Mouse (Mus musculus): ENCODE measurements around the gene Dctn5. TPM values are rescaled to one million over a fixed set of nuclear protein-coding genes. Genes with fewer than 3 reads are reported as not detected.

The Dctn5 gene
- polyA plus RNA-seq, 1 experiment from 2014 or later: 33.1 TPM

DNA sequence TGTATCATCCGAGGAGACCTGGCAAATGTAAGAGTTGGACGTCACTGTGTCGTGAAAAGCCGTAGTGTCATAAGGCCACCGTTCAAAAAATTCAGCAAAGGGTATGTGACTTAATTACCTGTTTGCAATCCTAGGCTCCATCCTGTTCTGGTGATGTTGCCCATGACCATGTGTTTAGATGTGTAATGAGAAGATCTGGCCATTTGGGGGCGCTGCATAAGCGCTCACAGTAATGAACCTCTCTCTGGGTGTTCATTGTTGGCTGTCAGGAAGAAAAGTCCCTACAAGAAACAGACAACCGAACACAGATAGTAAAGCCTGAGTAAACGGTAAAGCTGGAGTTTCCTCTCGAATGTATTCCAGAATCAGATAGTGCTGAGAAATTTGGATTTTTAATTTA lies 2.2 kb downstream of the Dctn5 start:
- no peak overlapping the region for H3K4me2 ChIP-seq (ENCODE audit: low read depth, low read length)
- H3K9me3 ChIP-seq (ENCODE audit: low read length): no peaks in the 10 kb centered on the region
- H3K4me3 ChIP-seq (ENCODE audit: low read depth, low read length): no peak overlapping the region
- H3K27me3 ChIP-seq (ENCODE audit: insufficient read depth, low read length): no peaks in the 10 kb centered on the region
- peaks cover 41% of the 10 kb centered on the region for H3K36me3 ChIP-seq (replicated peaks; ENCODE audit: insufficient read depth, low read length)
- no peak overlapping the region for H3K27ac ChIP-seq (ENCODE audit: low read depth)
- DNase-seq (peak; percentile 51), ATAC-seq (no peak)
- peaks cover 7% of the 10 kb centered on the region for H3K4me1 ChIP-seq (ENCODE audit: insufficient read depth)
- peak; percentile 64 for TF ChIP-seq CTCF (IDR thresholded peaks at IDR 0.05; ENCODE audit: low read depth)
- no peak for TF ChIP-seq EP300 (IDR thresholded peaks at IDR 0.05; ENCODE audit: low read depth)
- WGBS (ENCODE audit: insufficient replicate concordance): 73% methylated on average over 10 of the region's 10 CpGs
- no peak overlapping the region for H3K9ac ChIP-seq (replicated peaks)

DNA sequence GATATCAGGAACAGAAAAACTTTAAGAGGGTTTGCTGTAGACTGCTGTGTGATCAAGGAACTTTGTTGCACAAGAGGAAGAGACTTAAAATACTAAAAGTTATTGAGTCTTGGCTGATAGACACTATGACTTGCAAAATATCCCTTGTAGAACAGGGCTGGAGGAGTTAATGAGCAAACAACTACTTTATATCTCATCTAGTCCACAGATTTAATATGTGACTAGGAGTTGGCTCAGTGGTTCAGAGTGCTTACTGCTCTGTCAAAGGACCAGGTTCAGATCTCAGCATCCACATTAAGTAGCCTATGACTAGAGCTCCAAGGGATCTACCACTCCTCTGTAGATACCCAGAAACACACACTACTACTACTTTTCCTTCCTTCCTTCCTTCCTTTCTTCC lies 4.2 kb downstream of the Dctn5 start:
- DNase-seq: no peak
- Histone ChIP-seq H3K27ac (ENCODE audit: low read depth) (no peak overlapping the region), H3K4me1 (ENCODE audit: insufficient read depth) (peaks cover 4% of the 10 kb centered on the region), H3K9ac (replicated peaks) (no peak overlapping the region), H3K4me2 (ENCODE audit: low read depth, low read length) (no peak overlapping the region), H3K36me3 (replicated peaks; ENCODE audit: insufficient read depth, low read length) (peaks cover 56% of the 10 kb centered on the region), H3K27me3 (ENCODE audit: insufficient read depth, low read length) (no peaks in the 10 kb centered on the region), H3K9me3 (ENCODE audit: low read length) (no peaks in the 10 kb centered on the region), H3K4me3 (ENCODE audit: low read depth, low read length) (no peak overlapping the region)
- TF ChIP-seq EP300 (IDR thresholded peaks at IDR 0.05; ENCODE audit: low read depth): no peak
- no peak for TF ChIP-seq CTCF (IDR thresholded peaks at IDR 0.05; ENCODE audit: low read depth)
- no peak for ATAC-seq

DNA sequence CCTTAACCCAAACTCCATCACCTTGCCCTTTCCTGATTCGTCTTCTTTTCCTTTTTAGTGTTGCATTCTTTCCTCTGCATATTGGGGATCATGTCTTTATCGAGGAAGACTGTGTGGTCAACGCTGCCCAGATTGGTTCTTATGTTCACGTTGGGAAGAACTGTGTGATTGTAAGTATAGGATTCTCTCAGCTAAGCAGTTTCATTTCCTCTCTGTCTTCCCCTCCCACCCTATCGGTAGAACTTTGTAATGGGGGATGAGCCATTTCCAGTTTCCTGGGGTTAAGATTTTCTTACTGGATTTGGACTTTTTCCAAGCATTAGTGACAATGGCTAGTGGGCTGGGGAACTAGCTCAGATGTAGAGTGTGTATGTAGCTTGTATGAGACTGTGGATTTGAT lies 5.3 kb downstream of the Dctn5 start:
- Histone ChIP-seq H3K36me3 (replicated peaks; ENCODE audit: insufficient read depth, low read length) (peaks cover 64% of the 10 kb centered on the region), H3K9ac (replicated peaks) (no peak overlapping the region), H3K4me3 (ENCODE audit: low read depth, low read length) (no peak overlapping the region), H3K4me1 (ENCODE audit: insufficient read depth) (peaks cover 4% of the 10 kb centered on the region), H3K9me3 (ENCODE audit: low read length) (no peaks in the 10 kb centered on the region), H3K4me2 (ENCODE audit: low read depth, low read length) (no peak overlapping the region), H3K27me3 (ENCODE audit: insufficient read depth, low read length) (no peaks in the 10 kb centered on the region), H3K27ac (ENCODE audit: low read depth) (no peak overlapping the region)
- DNase-seq (no peak), ATAC-seq (no peak)
- WGBS (ENCODE audit: insufficient replicate concordance): 72% methylated on average over 5 of the region's 5 CpGs
- TF ChIP-seq EP300 (IDR thresholded peaks at IDR 0.05; ENCODE audit: low read depth): no peak
- no peak for TF ChIP-seq CTCF (IDR thresholded peaks at IDR 0.05; ENCODE audit: low read depth)

DNA sequence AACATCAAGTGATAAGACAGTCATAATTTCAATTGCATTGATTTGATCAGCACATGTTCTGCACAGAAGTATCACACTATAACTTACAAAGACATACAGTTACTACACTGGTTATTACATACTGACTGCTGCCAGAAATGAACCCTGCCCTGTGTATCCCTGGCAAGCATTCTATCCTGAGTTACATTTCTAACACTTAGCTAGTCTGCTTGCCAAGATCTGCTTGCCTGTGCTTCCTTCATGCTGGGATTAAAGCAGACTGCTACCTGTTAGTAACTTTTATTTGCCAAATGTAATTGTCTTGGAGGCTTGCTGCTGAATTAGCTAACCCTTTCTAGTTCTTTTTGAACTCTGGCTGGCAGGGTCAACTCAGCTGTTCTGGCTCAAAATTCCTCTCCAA lies 8.2 kb downstream of the Dctn5 start:
- no peak overlapping the region for H3K4me2 ChIP-seq (ENCODE audit: low read depth, low read length)
- no peaks in the 10 kb centered on the region for H3K27me3 ChIP-seq (ENCODE audit: insufficient read depth, low read length)
- H3K9me3 ChIP-seq (ENCODE audit: low read length): no peaks in the 10 kb centered on the region
- DNase-seq (no peak), ATAC-seq (no peak)
- H3K4me3 ChIP-seq (ENCODE audit: low read depth, low read length): no peak overlapping the region
- H3K9ac ChIP-seq (replicated peaks): no peak overlapping the region
- H3K27ac ChIP-seq (ENCODE audit: low read depth): no peak overlapping the region
- H3K36me3 ChIP-seq (replicated peaks; ENCODE audit: insufficient read depth, low read length): peaks cover 75% of the 10 kb centered on the region
- TF ChIP-seq CTCF (IDR thresholded peaks at IDR 0.05; ENCODE audit: low read depth) (no peak), EP300 (IDR thresholded peaks at IDR 0.05; ENCODE audit: low read depth) (no peak)
- H3K4me1 ChIP-seq (ENCODE audit: insufficient read depth): no peaks in the 10 kb centered on the region

DNA sequence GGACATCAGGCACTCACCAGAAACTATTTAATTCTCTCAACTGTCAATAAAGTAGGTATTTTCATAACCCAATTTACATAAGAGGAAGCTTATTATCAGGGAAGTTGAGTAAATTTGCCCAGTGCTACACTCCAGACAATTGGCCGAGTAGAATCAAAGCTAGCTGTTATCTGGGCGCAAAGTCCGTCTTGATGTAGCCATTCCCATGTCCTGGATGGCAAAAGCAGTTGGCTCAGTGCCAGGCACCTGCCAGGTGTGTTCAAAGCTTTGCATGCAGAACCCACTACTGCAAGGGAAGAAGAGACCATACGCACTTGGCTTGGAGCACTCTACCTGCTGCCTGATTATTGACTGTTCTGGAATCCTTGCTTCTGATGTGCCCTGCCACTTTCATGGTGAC lies 19.6 kb downstream of the Dctn5 start:
- H3K9me3 ChIP-seq (ENCODE audit: low read length): no peaks in the 10 kb centered on the region
- ATAC-seq: peak; percentile 68; the same call in 1 of the 2 replicates
- no peaks in the 10 kb centered on the region for H3K4me1 ChIP-seq (ENCODE audit: insufficient read depth)
- H3K9ac ChIP-seq (replicated peaks): no peak overlapping the region
- H3K27me3 ChIP-seq (ENCODE audit: insufficient read depth, low read length): no peaks in the 10 kb centered on the region
- peak; percentile 73 for DNase-seq
- no peak overlapping the region for H3K4me3 ChIP-seq (ENCODE audit: low read depth, low read length)
- H3K36me3 ChIP-seq (replicated peaks; ENCODE audit: insufficient read depth, low read length): peaks cover 21% of the 10 kb centered on the region
- no peak overlapping the region for H3K27ac ChIP-seq (ENCODE audit: low read depth)
- no peak for TF ChIP-seq CTCF (IDR thresholded peaks at IDR 0.05; ENCODE audit: low read depth)
- TF ChIP-seq EP300 (IDR thresholded peaks at IDR 0.05; ENCODE audit: low read depth): no peak
- WGBS (ENCODE audit: insufficient replicate concordance): 66% methylated on average over 4 of the region's 4 CpGs
- no peak overlapping the region for H3K4me2 ChIP-seq (ENCODE audit: low read depth, low read length)

DNA sequence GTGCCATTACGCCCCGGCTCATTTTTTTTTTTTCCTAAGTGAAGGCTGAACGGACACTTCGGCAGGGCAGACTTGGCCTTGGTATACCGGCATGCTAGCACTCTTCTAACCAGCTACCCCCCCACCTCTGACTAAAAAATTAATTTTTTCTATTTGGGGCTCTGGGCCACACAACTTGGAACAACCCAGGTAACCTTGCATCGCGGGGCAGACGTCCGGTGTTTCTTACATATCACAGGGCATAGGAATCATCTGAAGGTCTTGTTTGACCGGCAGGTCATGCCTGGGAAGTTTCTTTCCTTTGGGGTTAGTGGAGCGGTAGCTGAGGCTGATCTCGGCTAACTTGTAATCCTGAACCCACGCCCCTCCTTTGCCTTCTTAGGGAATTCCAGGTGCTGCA lies 25.6 kb downstream of the Dctn5 start:
- peaks cover 20% of the 10 kb centered on the region for H3K4me1 ChIP-seq (ENCODE audit: insufficient read depth)
- peak overlapping the region; percentile 87 for H3K4me2 ChIP-seq (ENCODE audit: low read depth, low read length)
- DNase-seq (no peak), ATAC-seq (no peak)
- TF ChIP-seq CTCF (IDR thresholded peaks at IDR 0.05; ENCODE audit: low read depth): no peak
- TF ChIP-seq EP300 (IDR thresholded peaks at IDR 0.05; ENCODE audit: low read depth): no peak
- no peaks in the 10 kb centered on the region for H3K27me3 ChIP-seq (ENCODE audit: insufficient read depth, low read length)
- peaks cover 26% of the 10 kb centered on the region for H3K36me3 ChIP-seq (replicated peaks; ENCODE audit: insufficient read depth, low read length)
- H3K27ac ChIP-seq (ENCODE audit: low read depth): peak overlapping the region; percentile 82
- 6% methylated on average over 13 of the region's 13 CpGs for WGBS (ENCODE audit: insufficient replicate concordance)
- peak overlapping the region; percentile 72 for H3K4me3 ChIP-seq (ENCODE audit: low read depth, low read length)
- no peaks in the 10 kb centered on the region for H3K9me3 ChIP-seq (ENCODE audit: low read length)
- H3K9ac ChIP-seq (replicated peaks): peak overlapping the region; percentile 81

Measured in liver, postnatal 0 days (tissue).